Mouse (Mus musculus): ENCODE measurements around the gene Nek8.
A peak's percentile ranks its signal among the peaks of the same experiment; 100 is the strongest.
"Not testable (repeated sequence)": the region's sequence is repeated elsewhere in the genome, so short reads cannot be mapped to it uniquely, and the experiment has no call there.

Nek8 gene

GRCm38 (mm10) chr11:78137584-78137983 lies 38.9 kb downstream of the Nek8 start:
- no peak for DNase-seq

- DNase-seq = no peak
These were observed 40.3 kb downstream of the Nek8 start for GRCm38 (mm10) chr11:78136132-78136531.

- not testable (repeated sequence) for DNase-seq
These were observed 41.2 kb downstream of the Nek8 start for GRCm38 (mm10) chr11:78135314-78135713.

- no peak for DNase-seq
These were observed 42.1 kb downstream of the Nek8 start for GRCm38 (mm10) chr11:78134344-78134743.

GRCm38 (mm10) chr11:78133915-78134314 lies 42.6 kb downstream of the Nek8 start:
- DNase-seq = no peak

- no peak for DNase-seq
These were observed 47.0 kb downstream of the Nek8 start for GRCm38 (mm10) chr11:78129458-78129857.

GRCm38 (mm10) chr11:78126739-78127138 lies 49.7 kb downstream of the Nek8 start:
- no peak for DNase-seq

- no peak for DNase-seq
These were observed 50.8 kb downstream of the Nek8 start for GRCm38 (mm10) chr11:78125691-78126090.

- DNase-seq = no peak
These were observed 52.7 kb downstream of the Nek8 start for GRCm38 (mm10) chr11:78123782-78124181.

GRCm38 (mm10) chr11:78122815-78123214 lies 53.7 kb downstream of the Nek8 start:
- DNase-seq = no peak

GRCm38 (mm10) chr11:78121176-78121575 lies 55.3 kb downstream of the Nek8 start:
- DNase-seq = peak; percentile 81

GRCm38 (mm10) chr11:78119898-78120297 lies 56.6 kb downstream of the Nek8 start:
- DNase-seq = no peak

GRCm38 (mm10) chr11:78118467-78118866 lies 58.0 kb downstream of the Nek8 start:
- no peak for DNase-seq

GRCm38 (mm10) chr11:78116146-78116410 lies 60.4 kb downstream of the Nek8 start:
- DNase-seq = no peak

Data from lung, postnatal 36 days (tissue).